Mouse (Mus musculus) left cerebral cortex, adult 2 months (tissue): Measurements from ENCODE around the gene Gspt2. TPM values are rescaled to one million over a fixed set of nuclear protein-coding genes. Genes with fewer than 3 reads are reported as not detected.
A peak's percentile ranks its signal among the peaks of the same experiment; 100 is the strongest.
"Not testable (repeated sequence)": the region's sequence is repeated elsewhere in the genome, so short reads cannot be mapped to it uniquely, and the experiment has no call there.

ENCODE experiments used
- DNase-seq, 2 experiments: peaks; one replicate each; pipeline ENCODE4 v3.0.0; 2021 to 2022; ENCODE audit warnings: low spot score in 2 of 2, mixed read lengths in 1 of 2; ENCODE audit errors: extremely low spot score in 1 of 2
- H3K27ac ChIP-seq: fragments of 200-600 bp; 2 replicates; pipeline ENCODE4 v1.8.1; 2022
- H3K4me3 ChIP-seq: fragments of 200-600 bp; 2 replicates; pipeline ENCODE4 v1.8.1; 2022
- CTCF ChIP-seq: fragments of 200-600 bp; IDR thresholded peaks from 2 replicates; pipeline ENCODE4 v1.8.1; 2022; ENCODE audit warnings: antibody characterized with exemption, mild to moderate bottlenecking, moderate library complexity
- intact Hi-C: fragments of 180-260 bp; cut with DNase I; formaldehyde crosslinking; loops from one replicate; pipeline ENCODE4 v1.15.1; 2025
- long read RNA-seq, 2 experiments: library from polyadenylated mRNA; stranded (forward); transcript quantifications; one replicate each; pipeline ENCODE4 v2.0.0; 2021; ENCODE audit warnings: borderline mapping rate in 2 of 2
- total RNA-seq, 2 experiments: library from RNA; stranded (reverse); gene quantifications; 2 replicates each; pipeline ENCODE4 v1.2.3; 2021

Gspt2 gene
- total RNA-seq = 10 to 100 TPM; 35.6 TPM
- long read RNA-seq, experiment 1, partial matches to known transcripts = 4 of 11 reads
- long read RNA-seq, experiment 1, other reads (novel, unspliced or antisense) = 3 of 11 reads
- long read RNA-seq, experiment 2, transcript Gspt2-201 (1 exons, 2,491 nt) = major isoform, 5 of 12 reads
- long read RNA-seq, experiment 2, partial matches to known transcripts = 3 of 12 reads
- long read RNA-seq, experiment 2, other reads (novel, unspliced or antisense) = 4 of 12 reads

- intact Hi-C loops = loop anchor here (5.0 to 10.0 kb wide), 2 partner anchors 94 to 201 kb away; partner anchors contain the start of gene Maged1
- peak within 1 kb of the TSS; percentile 56 for H3K4me3 ChIP-seq
- peak; percentile 47 to 49 for DNase-seq
- peak within 1 kb of the TSS; percentile 86 for H3K27ac ChIP-seq
- TF ChIP-seq CTCF = no peak
Measured at GRCm38 (mm10) chrX:94635961-94636563, at the start of gene Gspt2. TSS of gene Gspt2 (plus strand) at chrX:94636069.

- peak; percentile 50 to 60 for DNase-seq
- intact Hi-C loops = no loop called here
- peak; percentile 54 for TF ChIP-seq CTCF
Measured at GRCm38 (mm10) chrX:94624835-94625803, 10.8 kb upstream of the Gspt2 start.

GRCm38 (mm10) chrX:94636911-94637310 is 1.0 kb downstream of the Gspt2 start:
- intact Hi-C loops = loop anchor here (5.0 to 10.0 kb wide), 2 partner anchors 95 to 202 kb away; partner anchors contain the start of gene Maged1
- no peak overlapping the region for H3K27ac ChIP-seq
- no peak for TF ChIP-seq CTCF

More at GRCm38 (mm10) chrX:94624835-94625803, 10.8 kb upstream of the Gspt2 start:
- Histone ChIP-seq H3K27ac (no peak overlapping the region), H3K4me3 (no peak overlapping the region; the same call in 1 of the 2 replicates)

GRCm38 (mm10) chrX:94648541-94648940 is 12.7 kb downstream of the Gspt2 start:
- TF ChIP-seq CTCF = no peak

More at GRCm38 (mm10) chrX:94636911-94637310, 1.0 kb downstream of the Gspt2 start:
- H3K4me3 ChIP-seq = peak overlapping the region; percentile 56
- no peak for DNase-seq

GRCm38 (mm10) chrX:94657734-94658133 is 21.9 kb downstream of the Gspt2 start:
- intact Hi-C loops = no loop called here
- Histone ChIP-seq H3K27ac (no peak overlapping the region), H3K4me3 (no peak overlapping the region)
- DNase-seq = no peak
- TF ChIP-seq CTCF = no peak

More at GRCm38 (mm10) chrX:94648541-94648940, 12.7 kb downstream of the Gspt2 start:
- no peak for DNase-seq
- intact Hi-C loops = no loop called here
- Histone ChIP-seq H3K27ac (no peak overlapping the region), H3K4me3 (no peak overlapping the region)

GRCm38 (mm10) chrX:94670814-94671213 is 34.9 kb downstream of the Gspt2 start:
- no peak for TF ChIP-seq CTCF
- no peak for DNase-seq
- H3K4me3 ChIP-seq = no peak overlapping the region
- intact Hi-C loops = no loop called here
- no peak overlapping the region for H3K27ac ChIP-seq

GRCm38 (mm10) chrX:94674977-94675376 is 39.1 kb downstream of the Gspt2 start:
- TF ChIP-seq CTCF = peak; percentile 64
- H3K4me3 ChIP-seq = no peak overlapping the region
- no peak overlapping the region for H3K27ac ChIP-seq
- DNase-seq = peak; percentile 14 to 39
- intact Hi-C loops = no loop called here

GRCm38 (mm10) chrX:94681581-94681980 is 45.7 kb downstream of the Gspt2 start:
- H3K4me3 ChIP-seq, intact Hi-C loops: not testable (repeated sequence)

GRCm38 (mm10) chrX:94689593-94689992 is 53.7 kb downstream of the Gspt2 start:
- DNase-seq, H3K27ac ChIP-seq, intact Hi-C loops, H3K4me3 ChIP-seq: not testable (repeated sequence)
- peak; percentile 20 for TF ChIP-seq CTCF

More at GRCm38 (mm10) chrX:94681581-94681980, 45.7 kb downstream of the Gspt2 start:
- H3K27ac ChIP-seq, DNase-seq: not testable (repeated sequence)

Other genes starting within 250 kb of the Gspt2 start
- gene Maged1, start 93.9 kb upstream of the Gspt2 start, total RNA-seq = 100 to 1,000 TPM; 427 to 437 TPM
- gene Zxdb, start 88.5 kb downstream of the Gspt2 start, total RNA-seq = 10 to 100 TPM; 21.8 to 23.7 TPM